Mouse (Mus musculus): ENCODE data around the gene Nsun6.

Gene Nsun6

GRCm38 (mm10) chr2:15054945-15055637, at the start of gene Nsun6:
Nsun6 (minus strand) TSS chr2:15055069.
- DNase-seq (ENCODE audit: extremely low read depth, low read depth, low spot score): no peak

- no peak for DNase-seq (ENCODE audit: extremely low read depth, low read depth, low spot score)
These were observed 49.5 kb upstream of the Nsun6 start for GRCm38 (mm10) chr2:15104386-15104785.

DNA sequence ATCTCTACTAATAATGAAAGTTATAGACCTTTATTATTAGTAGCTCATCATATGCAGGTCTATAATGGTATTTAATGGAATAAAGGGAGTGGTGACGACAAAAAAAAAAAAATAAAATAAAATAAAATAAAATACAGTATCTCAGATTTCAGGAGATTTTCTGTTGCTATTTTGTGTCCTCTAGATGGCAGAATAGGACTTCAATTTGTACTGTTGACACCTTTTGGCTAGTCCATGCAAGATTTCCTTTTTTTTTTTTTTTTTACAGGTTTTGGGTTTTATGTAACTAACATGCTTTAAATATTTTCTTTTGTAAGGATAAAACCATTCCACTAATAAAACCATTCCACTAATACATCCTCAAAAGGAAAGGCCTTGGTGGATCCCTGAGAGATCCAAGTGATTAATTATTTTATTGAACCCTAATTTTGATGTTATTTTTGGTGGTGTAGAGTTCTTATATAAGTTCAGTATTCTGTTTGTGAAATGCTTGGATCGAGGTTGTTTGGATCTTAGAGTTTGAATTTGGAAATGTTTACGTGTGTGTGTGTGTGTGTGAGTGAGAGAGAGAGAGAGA, 41.7 kb upstream of the Nsun6 start:
- no peak for DNase-seq (ENCODE audit: extremely low read depth, low read depth, low spot score)

GRCm38 (mm10) chr2:15087308-15087707, 32.4 kb upstream of the Nsun6 start:
- no peak for DNase-seq (ENCODE audit: extremely low read depth, low read depth, low spot score)

DNA sequence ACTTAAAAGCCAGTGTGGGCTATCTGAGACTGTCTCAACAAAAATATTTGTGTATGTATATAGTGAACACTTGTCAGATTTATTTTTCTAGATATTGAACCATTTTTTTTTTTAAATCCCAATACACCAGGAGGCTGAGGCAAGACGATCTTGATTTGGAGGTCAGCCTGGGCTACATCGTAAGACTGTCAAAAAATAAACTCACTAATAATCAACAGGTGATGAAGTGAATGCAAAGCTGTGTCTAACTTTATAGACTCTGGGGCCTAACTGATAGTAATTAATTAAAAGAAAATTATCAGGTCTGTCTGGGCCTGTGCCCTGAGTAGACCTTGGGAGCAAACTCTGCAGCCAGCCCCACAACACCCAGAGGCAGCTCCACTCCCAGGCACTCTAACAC, 28.8 kb upstream of the Nsun6 start:
- no peak for DNase-seq (ENCODE audit: extremely low read depth, low read depth, low spot score)

DNA sequence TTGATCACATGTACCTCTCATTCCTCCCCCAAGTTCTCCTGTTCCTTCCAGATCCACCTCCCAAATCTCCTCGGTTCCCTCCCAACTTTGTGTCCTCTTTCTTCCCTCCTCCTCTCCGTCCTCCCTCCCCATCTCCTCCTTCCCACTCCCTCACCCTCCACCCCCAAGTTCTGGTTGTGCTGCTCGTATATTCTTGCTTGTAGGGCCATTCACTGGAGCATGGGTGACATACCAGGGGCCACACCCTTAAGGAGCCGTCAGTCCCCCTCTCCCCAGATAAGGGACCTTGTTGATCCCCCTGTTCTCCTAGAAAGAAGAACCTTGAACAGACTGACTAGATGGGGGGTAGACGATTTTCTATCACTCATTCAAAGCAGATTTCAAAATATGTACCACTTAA, 12.2 kb upstream of the Nsun6 start:
- DNase-seq (ENCODE audit: extremely low read depth, low read depth, low spot score): no peak

DNA sequence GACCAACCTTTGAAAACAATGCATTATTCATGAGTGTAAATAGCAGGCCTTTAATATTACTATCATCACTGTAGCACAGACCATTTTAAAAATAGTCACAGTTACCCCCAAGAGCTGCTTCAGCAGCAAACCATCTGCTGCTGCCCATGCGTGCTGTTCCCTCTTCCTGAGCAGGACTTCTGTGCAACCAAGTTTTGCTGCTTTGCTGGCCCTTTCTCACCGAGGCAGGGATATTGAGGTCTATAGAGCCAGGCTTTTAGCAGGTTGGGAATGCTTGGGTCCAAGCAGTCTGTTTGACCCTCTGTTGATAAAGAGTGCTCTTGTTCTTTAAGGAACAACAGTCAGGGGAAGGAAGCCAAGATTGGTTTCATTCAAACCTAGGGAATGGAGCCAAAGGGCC, 10.6 kb upstream of the Nsun6 start:
- no peak for DNase-seq (ENCODE audit: extremely low read depth, low read depth, low spot score)

DNA sequence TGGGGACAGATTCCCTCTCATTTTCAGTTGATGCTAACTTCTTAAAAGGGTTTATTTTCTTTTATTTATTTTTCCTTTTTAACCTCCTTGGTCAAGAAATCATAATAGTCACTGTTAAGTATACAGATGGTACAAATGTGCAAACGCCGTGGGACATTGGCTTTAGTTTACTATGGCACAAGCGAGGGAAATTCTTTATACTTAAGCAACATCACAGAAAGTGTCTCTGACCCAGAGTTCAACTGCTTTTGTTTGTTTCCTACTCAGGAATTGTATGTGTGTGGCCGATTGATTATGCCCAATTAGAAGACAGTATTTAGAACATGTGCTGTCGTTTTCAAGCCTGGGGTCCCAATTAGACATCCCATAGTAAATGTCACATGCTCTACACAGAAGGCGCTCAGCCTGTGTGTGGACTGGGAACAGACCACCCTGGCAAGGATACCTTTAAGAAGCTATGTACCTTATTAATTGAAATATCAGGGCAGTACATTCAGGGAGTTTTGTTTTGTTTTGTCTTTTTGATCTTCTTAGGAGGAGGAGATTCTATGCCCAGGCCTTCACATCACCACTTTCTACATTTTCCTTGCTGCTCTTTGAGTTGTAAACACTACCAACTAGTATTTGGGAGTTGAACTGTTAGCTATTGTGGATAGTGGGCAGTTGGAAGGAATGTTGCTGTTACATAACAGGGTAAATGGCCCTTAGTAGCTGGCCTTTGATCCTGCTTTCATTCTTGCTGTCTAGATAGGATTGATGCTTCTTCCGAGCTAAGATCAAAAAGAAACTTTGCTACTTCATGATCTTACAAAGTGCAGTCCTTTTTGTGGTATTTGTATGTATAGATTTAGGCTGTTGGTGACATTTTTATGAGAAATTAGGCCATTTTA, 9.8 kb upstream of the Nsun6 start:
- DNase-seq (ENCODE audit: extremely low read depth, low read depth, low spot score): no peak

GRCm38 (mm10) chr2:15063815-15064214, 8.9 kb upstream of the Nsun6 start:
- no peak for DNase-seq (ENCODE audit: extremely low read depth, low read depth, low spot score)

DNA sequence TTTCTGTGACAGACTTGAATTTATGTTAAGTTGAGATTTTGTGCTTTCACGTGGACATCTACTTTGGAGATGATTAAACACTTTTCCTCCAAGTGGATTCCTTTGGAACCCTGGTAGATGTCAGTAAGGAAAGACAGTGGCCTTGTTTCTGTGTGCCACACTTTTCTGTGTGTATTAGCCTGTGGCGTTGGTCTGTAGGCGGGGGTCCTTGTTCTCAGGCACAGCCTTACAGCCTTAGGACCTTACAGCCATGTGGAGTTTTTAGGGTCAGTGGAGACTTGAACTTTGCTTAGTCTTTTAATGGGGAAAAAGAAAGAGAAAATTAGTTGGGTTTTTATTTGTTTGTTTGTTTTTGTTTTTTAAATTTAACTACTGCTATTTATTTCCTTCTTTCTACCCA, 6.0 kb upstream of the Nsun6 start:
- DNase-seq (ENCODE audit: extremely low read depth, low read depth, low spot score): no peak

- no peak for DNase-seq (ENCODE audit: extremely low read depth, low read depth, low spot score)
These were observed 3.4 kb upstream of the Nsun6 start for GRCm38 (mm10) chr2:15058227-15058626.

- DNase-seq (ENCODE audit: extremely low read depth, low read depth, low spot score): peak; percentile 54
These were observed 877 bp upstream of the Nsun6 start for GRCm38 (mm10) chr2:15055741-15056151.

DNA sequence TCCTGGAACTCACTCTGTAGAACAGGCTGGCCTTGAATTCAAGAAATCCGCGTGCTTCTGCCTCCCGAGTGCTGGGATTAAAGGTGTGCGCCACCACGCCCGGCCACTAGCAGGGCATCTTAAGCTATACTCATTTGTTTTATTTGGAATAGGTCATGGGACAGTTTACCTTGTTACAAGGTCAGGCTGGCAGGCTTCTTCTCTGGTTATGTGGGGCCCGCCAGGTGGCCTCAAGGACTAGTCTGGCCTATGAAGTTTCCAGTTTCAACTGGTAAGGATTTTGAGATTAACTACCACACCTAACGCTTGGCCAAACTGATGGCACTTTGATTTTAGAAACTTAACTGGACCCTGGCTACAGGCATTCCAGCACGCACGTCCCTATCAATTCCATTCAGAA, 373 bp downstream of the Nsun6 start:
- no peak for DNase-seq (ENCODE audit: extremely low read depth, low read depth, low spot score)

- peak; percentile 64 for DNase-seq (ENCODE audit: extremely low read depth, low read depth, low spot score)
These were observed 5.6 kb downstream of the Nsun6 start, which contains the start of gene Arl5b for GRCm38 (mm10) chr2:15049117-15049873. Arl5b (plus strand) TSS chr2:15049395.

- no peak for DNase-seq (ENCODE audit: extremely low read depth, low read depth, low spot score)
These were observed 14.5 kb downstream of the Nsun6 start for GRCm38 (mm10) chr2:15040326-15040725.

DNA sequence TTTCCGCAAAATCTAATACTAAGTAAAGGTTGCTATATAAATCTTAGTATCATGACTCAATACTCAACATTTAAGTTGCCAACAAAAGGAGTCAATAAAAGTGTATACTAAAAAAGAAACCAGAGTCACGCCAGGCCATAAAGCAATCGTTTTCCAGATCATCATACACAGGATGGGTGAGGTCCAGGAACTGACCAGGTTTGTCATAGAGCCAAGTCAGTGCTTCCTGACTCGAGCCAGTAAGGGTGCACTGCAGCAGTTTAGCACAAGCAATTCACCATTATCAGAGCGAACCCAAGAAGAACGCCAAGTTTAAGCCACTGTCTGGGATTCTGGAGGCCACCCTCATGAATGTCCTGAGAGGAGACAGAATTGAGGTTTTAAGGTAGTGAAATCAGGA, 16.2 kb downstream of the Nsun6 start:
- DNase-seq (ENCODE audit: extremely low read depth, low read depth, low spot score): no peak

GRCm38 (mm10) chr2:15027816-15028215, 27.1 kb downstream of the Nsun6 start:
- no peak for DNase-seq (ENCODE audit: extremely low read depth, low read depth, low spot score)

DNA sequence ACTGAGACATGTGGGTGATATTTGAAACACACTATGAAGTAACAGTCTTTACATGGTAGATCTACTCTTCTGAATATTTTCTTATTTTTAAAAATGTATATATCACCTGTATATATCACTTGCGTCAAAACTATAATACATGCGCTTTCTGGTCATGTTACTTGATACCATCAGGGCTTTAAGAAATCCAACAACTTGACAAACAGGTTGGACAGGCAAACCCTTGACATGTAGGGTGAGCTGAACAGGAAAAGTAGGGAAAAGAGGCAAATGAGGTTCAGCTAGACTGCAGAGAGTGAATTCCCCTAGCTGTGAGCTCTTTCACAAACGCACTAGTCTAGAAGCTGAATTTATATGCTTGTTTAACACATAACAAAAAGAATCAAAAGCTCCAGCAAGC, 28.1 kb downstream of the Nsun6 start:
- DNase-seq (ENCODE audit: extremely low read depth, low read depth, low spot score): peak; percentile 14

DNA sequence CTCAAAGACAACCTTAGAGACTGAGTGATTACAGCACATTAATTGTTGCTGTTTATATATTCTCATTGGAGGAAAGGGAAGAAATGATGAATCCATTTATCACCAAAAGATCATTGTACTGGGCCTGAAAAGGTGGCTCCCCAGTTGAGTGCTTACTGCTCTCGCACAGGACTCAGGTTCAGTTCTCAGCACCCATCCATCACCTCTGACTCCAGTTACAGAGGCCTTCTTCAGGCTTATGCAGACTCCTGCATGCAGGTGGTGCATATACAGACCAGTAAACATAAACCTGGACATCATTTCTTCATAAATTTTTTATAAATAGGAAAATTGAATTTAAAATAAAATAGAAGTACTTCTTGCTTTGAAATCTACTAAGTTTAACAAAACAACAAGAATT, 46.8 kb downstream of the Nsun6 start:
- no peak for DNase-seq (ENCODE audit: extremely low read depth, low read depth, low spot score)

DNA sequence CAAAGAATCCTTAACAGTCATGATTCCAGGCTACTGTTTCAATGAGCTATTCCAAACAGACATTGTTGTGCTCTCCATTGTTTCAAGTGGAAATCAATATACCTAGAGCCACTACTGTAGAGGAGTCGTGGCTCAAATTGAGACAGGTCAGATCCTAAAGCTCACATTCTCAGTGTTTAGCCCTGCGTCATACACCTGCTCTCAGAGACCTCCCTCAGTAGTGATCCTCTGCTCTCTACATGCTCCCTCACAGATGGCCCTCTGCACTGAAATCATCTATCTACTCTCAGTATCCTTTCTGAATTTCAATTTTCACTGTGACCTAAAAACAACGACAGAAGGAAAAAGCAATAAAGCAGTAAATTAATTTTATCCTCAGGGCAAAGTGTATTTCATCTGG, 47.3 kb downstream of the Nsun6 start:
- DNase-seq (ENCODE audit: extremely low read depth, low read depth, low spot score): no peak

- no peak for DNase-seq (ENCODE audit: extremely low read depth, low read depth, low spot score)
These were observed 57.0 kb downstream of the Nsun6 start for GRCm38 (mm10) chr2:14997836-14998235.
